Mouse (Mus musculus): ENCODE data around the gene Pttg1ip. TPM values are rescaled to one million over a fixed set of nuclear protein-coding genes. Genes with fewer than 3 reads are reported as not detected.

The Pttg1ip gene
- polyA plus RNA-seq, 1 experiment from 2014 or later, result 126 TPM

DNA sequence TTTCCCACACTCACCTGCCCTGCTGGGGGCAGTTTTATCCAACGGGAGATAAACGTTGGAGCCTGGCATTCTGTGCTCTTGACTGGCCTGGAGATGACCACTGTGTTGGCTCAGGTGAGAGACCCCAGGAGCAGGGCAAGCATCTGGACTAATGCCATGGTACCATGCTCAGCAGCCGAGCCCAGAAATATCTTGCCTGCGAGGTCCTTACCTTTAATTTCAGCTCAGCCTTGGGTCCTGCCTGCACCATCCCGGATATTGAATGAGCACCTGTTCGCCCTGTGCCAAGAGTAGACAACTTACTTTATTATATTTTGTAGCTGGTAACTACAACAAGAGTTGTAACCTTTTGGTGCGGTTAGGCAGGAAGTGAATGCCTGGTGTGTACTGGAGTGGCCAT lies 25.3 kb downstream of the Pttg1ip start:
- Histone ChIP-seq H3K9ac (replicated peaks) (peak overlapping the region; percentile 78), H3K4me3 (ENCODE audit: low read depth, low read length) (peak overlapping the region; percentile 66), H3K36me3 (replicated peaks; ENCODE audit: insufficient read depth, low read length) (peaks cover 16% of the 10 kb centered on the region), H3K27ac (ENCODE audit: low read depth) (peak overlapping the region; percentile 97), H3K4me2 (ENCODE audit: low read depth, low read length) (peak overlapping the region; percentile 82), H3K4me1 (ENCODE audit: insufficient read depth) (peaks cover 35% of the 10 kb centered on the region), H3K9me3 (ENCODE audit: low read length) (no peaks in the 10 kb centered on the region), H3K27me3 (ENCODE audit: insufficient read depth, low read length) (no peaks in the 10 kb centered on the region)
- WGBS (ENCODE audit: insufficient replicate concordance), result 17% methylated on average over 7 of the region's 7 CpGs
- no peak for TF ChIP-seq EP300 (IDR thresholded peaks at IDR 0.05; ENCODE audit: low read depth)
- no peak; the same call in 1 of the 2 replicates for TF ChIP-seq CTCF (IDR thresholded peaks at IDR 0.05; ENCODE audit: low read depth)
- no peak for ATAC-seq
- DNase-seq, result no peak

- WGBS (ENCODE audit: insufficient replicate concordance), result 47% methylated on average over 5 of the region's 5 CpGs
- peaks cover 22% of the 10 kb centered on the region for H3K36me3 ChIP-seq (replicated peaks; ENCODE audit: insufficient read depth, low read length)
- no peaks in the 10 kb centered on the region for H3K9me3 ChIP-seq (ENCODE audit: low read length)
- peak overlapping the region; percentile 82 for H3K4me2 ChIP-seq (ENCODE audit: low read depth, low read length)
- no peaks in the 10 kb centered on the region for H3K27me3 ChIP-seq (ENCODE audit: insufficient read depth, low read length)
- ATAC-seq (no peak), DNase-seq (no peak)
- no peak for TF ChIP-seq CTCF (IDR thresholded peaks at IDR 0.05; ENCODE audit: low read depth)
- TF ChIP-seq EP300 (IDR thresholded peaks at IDR 0.05; ENCODE audit: low read depth), result peak; percentile 17; the same call in 1 of the 2 replicates
- H3K27ac ChIP-seq (ENCODE audit: low read depth), result peak overlapping the region; percentile 97
- peak overlapping the region; percentile 66 for H3K4me3 ChIP-seq (ENCODE audit: low read depth, low read length)
- H3K9ac ChIP-seq (replicated peaks), result peak overlapping the region; percentile 78
- H3K4me1 ChIP-seq (ENCODE audit: insufficient read depth), result peaks cover 38% of the 10 kb centered on the region
These were observed 25.9 kb downstream of the Pttg1ip start for GRCm38 (mm10) chr10:77607441-77607840.

DNA sequence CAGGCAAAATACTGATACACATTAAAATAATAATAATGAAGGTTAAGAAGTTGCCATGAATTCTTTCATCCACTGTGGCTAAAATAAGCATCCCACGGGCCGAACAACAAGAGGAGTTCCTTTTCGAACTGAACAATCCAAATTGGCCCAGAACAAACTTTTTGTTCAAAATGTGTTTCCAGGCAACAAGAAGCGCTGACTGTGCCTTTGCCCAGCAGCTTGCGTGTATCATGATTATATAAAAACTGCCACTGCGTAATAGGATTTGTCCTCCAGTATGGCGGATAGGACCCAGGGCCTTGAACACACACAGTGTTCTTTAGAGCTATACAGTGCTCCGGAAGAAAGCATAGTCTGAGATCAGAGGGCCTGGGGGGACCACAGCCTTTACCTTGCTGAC lies 27.1 kb downstream of the Pttg1ip start:
- Histone ChIP-seq H3K4me1 (ENCODE audit: insufficient read depth) (peaks cover 43% of the 10 kb centered on the region), H3K27ac (ENCODE audit: low read depth) (no peak overlapping the region), H3K9me3 (ENCODE audit: low read length) (no peaks in the 10 kb centered on the region), H3K9ac (replicated peaks) (no peak overlapping the region), H3K27me3 (ENCODE audit: insufficient read depth, low read length) (no peaks in the 10 kb centered on the region), H3K4me2 (ENCODE audit: low read depth, low read length) (no peak overlapping the region), H3K4me3 (ENCODE audit: low read depth, low read length) (no peak overlapping the region), H3K36me3 (replicated peaks; ENCODE audit: insufficient read depth, low read length) (peaks cover 32% of the 10 kb centered on the region)
- 94% methylated on average over 8 of the region's 8 CpGs for WGBS (ENCODE audit: insufficient replicate concordance)
- TF ChIP-seq EP300 (IDR thresholded peaks at IDR 0.05; ENCODE audit: low read depth), result no peak
- no peak for TF ChIP-seq CTCF (IDR thresholded peaks at IDR 0.05; ENCODE audit: low read depth)
- DNase-seq (no peak), ATAC-seq (no peak)

GRCm38 (mm10) chr10:77610221-77610961 lies 28.9 kb downstream of the Pttg1ip start:
- H3K4me2 ChIP-seq (ENCODE audit: low read depth, low read length), result no peak overlapping the region
- H3K36me3 ChIP-seq (replicated peaks; ENCODE audit: insufficient read depth, low read length), result peaks cover 44% of the 10 kb centered on the region
- no peaks in the 10 kb centered on the region for H3K27me3 ChIP-seq (ENCODE audit: insufficient read depth, low read length)
- H3K9me3 ChIP-seq (ENCODE audit: low read length), result no peaks in the 10 kb centered on the region
- peak overlapping the region; percentile 60 for H3K27ac ChIP-seq (ENCODE audit: low read depth)
- DNase-seq (no peak), ATAC-seq (0 out of 2 replicates have a peak, but pooled peaks have one; percentile 10)
- WGBS (ENCODE audit: insufficient replicate concordance), result 69% methylated on average over 8 of the region's 8 CpGs
- no peak for TF ChIP-seq EP300 (IDR thresholded peaks at IDR 0.05; ENCODE audit: low read depth)
- TF ChIP-seq CTCF (IDR thresholded peaks at IDR 0.05; ENCODE audit: low read depth), result no peak
- no peak overlapping the region for H3K9ac ChIP-seq (replicated peaks)
- no peak overlapping the region for H3K4me3 ChIP-seq (ENCODE audit: low read depth, low read length)
- peaks cover 39% of the 10 kb centered on the region for H3K4me1 ChIP-seq (ENCODE audit: insufficient read depth)

DNA sequence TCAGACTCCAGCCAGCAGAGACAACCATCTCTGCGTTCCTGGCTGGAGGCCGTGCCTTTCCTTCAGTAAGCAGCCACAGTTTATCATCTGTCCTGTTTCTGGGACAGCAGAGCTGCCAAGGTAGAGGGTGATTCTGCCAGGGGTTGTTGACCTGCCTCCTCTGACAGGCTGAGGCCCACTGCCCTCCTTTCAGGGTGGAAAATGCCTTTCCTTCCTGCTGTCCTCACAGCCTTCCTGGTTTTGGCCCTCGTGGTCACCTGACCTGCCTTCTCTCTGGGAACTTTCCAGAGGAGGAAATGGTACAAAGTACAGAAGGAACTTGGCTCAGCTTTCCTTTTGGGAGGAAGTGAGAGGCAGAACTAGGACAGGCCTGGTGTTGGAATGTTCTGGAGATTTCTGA lies 31.9 kb downstream of the Pttg1ip start:
- WGBS (ENCODE audit: insufficient replicate concordance), result 48% methylated on average over 3 of the region's 3 CpGs
- ATAC-seq (peak; percentile 51), DNase-seq (peak; percentile 49)
- Histone ChIP-seq H3K9ac (replicated peaks) (peak overlapping the region; percentile 37), H3K27me3 (ENCODE audit: insufficient read depth, low read length) (no peaks in the 10 kb centered on the region), H3K36me3 (replicated peaks; ENCODE audit: insufficient read depth, low read length) (peaks cover 57% of the 10 kb centered on the region), H3K4me1 (ENCODE audit: insufficient read depth) (peaks cover 23% of the 10 kb centered on the region), H3K4me2 (ENCODE audit: low read depth, low read length) (no peak overlapping the region; the same call in 1 of the 2 replicates), H3K4me3 (ENCODE audit: low read depth, low read length) (no peak overlapping the region), H3K9me3 (ENCODE audit: low read length) (no peaks in the 10 kb centered on the region), H3K27ac (ENCODE audit: low read depth) (peak overlapping the region; percentile 81)
- TF ChIP-seq CTCF (IDR thresholded peaks at IDR 0.05; ENCODE audit: low read depth) (no peak), EP300 (IDR thresholded peaks at IDR 0.05; ENCODE audit: low read depth) (peak; percentile 71; the same call in 1 of the 2 replicates)

DNA sequence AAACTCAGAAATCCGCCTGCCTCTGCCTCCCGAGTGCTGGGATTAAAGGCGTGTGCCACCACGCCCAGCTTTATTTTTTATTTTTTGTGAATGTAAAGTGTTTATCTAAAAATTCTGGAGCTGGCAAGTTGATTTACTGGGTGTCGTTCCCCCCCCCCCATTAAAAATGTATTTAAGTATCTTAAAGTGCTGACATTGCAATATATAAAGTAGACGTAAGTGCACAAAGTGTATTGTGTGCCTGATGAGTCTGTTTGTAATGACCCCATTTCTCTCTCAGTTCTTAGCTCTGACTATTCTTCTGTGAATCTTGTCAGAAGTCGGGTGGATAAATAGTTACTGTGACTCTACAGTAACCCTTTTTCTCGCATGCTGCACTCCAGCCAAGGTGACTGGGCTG lies 34.1 kb downstream of the Pttg1ip start:
- H3K4me3 ChIP-seq (ENCODE audit: low read depth, low read length), result no peak overlapping the region
- H3K4me1 ChIP-seq (ENCODE audit: insufficient read depth), result peaks cover 16% of the 10 kb centered on the region
- DNase-seq, result no peak
- 82% methylated on average over 8 of the region's 8 CpGs for WGBS (ENCODE audit: insufficient replicate concordance)
- TF ChIP-seq CTCF (IDR thresholded peaks at IDR 0.05; ENCODE audit: low read depth) (no peak), EP300 (IDR thresholded peaks at IDR 0.05; ENCODE audit: low read depth) (no peak)
- no peaks in the 10 kb centered on the region for H3K27me3 ChIP-seq (ENCODE audit: insufficient read depth, low read length)
- H3K36me3 ChIP-seq (replicated peaks; ENCODE audit: insufficient read depth, low read length), result peaks cover 53% of the 10 kb centered on the region
- no peak overlapping the region for H3K27ac ChIP-seq (ENCODE audit: low read depth)
- no peak for ATAC-seq
- H3K9me3 ChIP-seq (ENCODE audit: low read length), result no peaks in the 10 kb centered on the region
- no peak overlapping the region for H3K9ac ChIP-seq (replicated peaks)
- no peak overlapping the region for H3K4me2 ChIP-seq (ENCODE audit: low read depth, low read length)

Measured in liver, postnatal 0 days (tissue).